Mouse (Mus musculus) bone marrow macrophage, adult 2 months (primary cell): ENCODE results near the gene Agpat1.

ENCODE experiments used
- CTCF ChIP-seq: IDR thresholded peaks from 2 replicates; pipeline ENCODE4 v1.5.1; 2012; ENCODE audit warnings: low read depth, mild to moderate bottlenecking, low read length, moderate library complexity
- POLR2A ChIP-seq: IDR thresholded peaks from 2 replicates; pipeline ENCODE4 v1.6.1; 2012; ENCODE audit warnings: mild to moderate bottlenecking, low read depth, low read length, borderline replicate concordance

DNA sequence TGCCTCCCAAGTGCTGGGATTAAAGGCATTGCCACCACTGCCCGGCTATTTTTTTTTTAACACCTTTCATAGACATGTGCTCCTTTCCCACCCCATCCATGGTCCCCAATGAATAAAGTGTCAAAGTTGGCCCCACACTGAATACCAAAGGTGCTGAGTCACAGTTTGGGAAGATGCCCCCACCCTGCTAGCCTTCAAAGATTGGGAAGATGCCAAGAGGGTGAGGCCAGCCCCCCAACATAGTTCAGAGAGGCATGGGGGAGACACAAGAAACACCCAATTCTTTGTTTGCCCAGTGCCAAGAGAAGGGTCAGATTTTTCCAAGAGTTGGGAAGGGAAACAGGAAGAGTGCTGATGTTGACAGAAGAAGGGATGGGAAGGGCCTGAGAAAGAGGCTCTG lies 58.4 kb downstream of the Agpat1 start:
- TF ChIP-seq CTCF (no peak), POLR2A (no peak)
